ENCODE assay signal across 9 mouse cellular contexts in the genomic region with DNA sequence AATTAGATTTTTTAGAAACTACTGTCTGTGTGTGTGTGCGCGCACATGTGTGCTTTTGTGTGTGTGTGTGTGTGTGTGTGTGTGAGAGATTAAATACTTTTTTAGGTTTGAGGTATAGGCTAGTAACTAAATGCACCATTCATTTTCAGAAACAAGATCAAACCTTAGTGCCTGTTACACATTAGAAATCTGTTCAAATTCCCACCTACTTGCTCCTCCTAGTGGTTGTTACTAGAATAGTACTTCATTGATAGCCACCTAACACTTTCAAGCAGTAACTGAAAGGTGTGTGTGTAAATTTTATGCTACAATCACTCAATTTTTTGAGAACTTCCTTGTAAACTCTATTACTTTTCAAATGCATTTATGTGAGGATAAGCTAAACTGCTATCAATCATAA. TPM values are rescaled to one million over a fixed set of nuclear protein-coding genes. Genes with fewer than 3 reads are reported as not detected.
DNase-seq lines count a peak whose midpoint lies in the region; ATAC-seq and TF ChIP-seq lines count a peak whose summit lies in the region.
"Had no signal": no experiment of that assay in that cellular context is flagged by ENCODE, and none has a peak within 500 bp of the region (broad histone marks: within the 10 kb centered on the region; RNA-seq: fewer than 3 reads in every experiment).

No protein-coding gene starts in this region.

- H3K27me3 ChIP-seq in heart, adult 2 months (ENCODE audit: control insufficient read depth, insufficient read depth, low read length): no peaks in the 10 kb centered on the region
- no peaks in the 10 kb centered on the region for H3K27me3 ChIP-seq in hindbrain, embryonic 16.5 days (replicated peaks; ENCODE audit: control insufficient read depth, insufficient read depth, low read length)
- H3K27me3 ChIP-seq: liver, embryonic 13.5 days had no signal

- H3K4me2 ChIP-seq in hindbrain, embryonic 16.5 days (ENCODE audit: low read length): peak overlapping the region; percentile 19; the same call in 1 of the 2 replicates
- H3K4me2 ChIP-seq: liver, embryonic 13.5 days had no signal

- no peaks in the 10 kb centered on the region; the same call in 1 of the 2 replicates for H3K4me1 ChIP-seq in heart, adult 2 months (ENCODE audit: control insufficient read depth, insufficient read depth, low read length)
- H3K4me1 ChIP-seq in hindbrain, embryonic 16.5 days (ENCODE audit: control insufficient read depth, insufficient read depth, low read depth, low read length): peaks cover 4% of the 10 kb centered on the region; the same call in 1 of the 2 replicates

- DNase-seq in heart, adult 2 months: no peak
- DNase-seq in heart, postnatal 4 days: no peak
- DNase-seq in CD4-positive, CD25-positive, alpha-beta regulatory T cell, adult 2 months (ENCODE audit: low read depth, low spot score): peak; percentile 59
- DNase-seq in c-Kit-negative CD71-positive TER-119-positive erythroid progenitor cells, embryonic 14.5 days (ENCODE audit: low read depth, low spot score): peak; percentile 8
- peak; percentile 81 for DNase-seq in retina, embryonic 14.5 days (ENCODE audit: low spot score)
- DNase-seq in heart, adult 11 months: no peak
- DNase-seq in adrenal gland, postnatal 14 days: no peak
- DNase-seq: liver, embryonic 13.5 days had no signal

- H3K9ac ChIP-seq in heart, adult 2 months (ENCODE audit: low read depth, low read length): no peak overlapping the region
- H3K9ac ChIP-seq in hindbrain, embryonic 16.5 days (ENCODE audit: low read depth, low read length): no peak overlapping the region
- H3K9ac ChIP-seq: liver, embryonic 13.5 days had no signal

- H3K36me3 ChIP-seq in heart, adult 2 months (ENCODE audit: control insufficient read depth, insufficient read depth, low read length): peaks cover 4% of the 10 kb centered on the region; the same call in 1 of the 2 replicates
- no peaks in the 10 kb centered on the region for H3K36me3 ChIP-seq in hindbrain, embryonic 16.5 days (ENCODE audit: control insufficient read depth, insufficient read depth, low read length)

- intact Hi-C loops in heart, adult 2 months (cut with DNase I): loop anchor here (1.0 to 5.0 kb wide), 2 partner anchors 152 to 339 kb away; no protein-coding TSS in a partner anchor

- H3K9me3 ChIP-seq in hindbrain, embryonic 16.5 days (ENCODE audit: control insufficient read depth, low read length): no peaks in the 10 kb centered on the region
- H3K9me3 ChIP-seq: liver, embryonic 13.5 days had no signal

- peak; percentile 31; the same call in 1 of the 2 replicates for ATAC-seq in hindbrain, embryonic 16.5 days

- no peak overlapping the region for H3K27ac ChIP-seq in heart, adult 2 months
- no peak overlapping the region for H3K27ac ChIP-seq in hindbrain, embryonic 16.5 days (ENCODE audit: low read depth, low read length)
- H3K27ac ChIP-seq: liver, embryonic 13.5 days had no signal

- no peaks in the 10 kb centered on the region for H3K79me2 ChIP-seq in heart, adult 2 months (replicated peaks; ENCODE audit: control insufficient read depth, insufficient read depth, low read length)

- 96% methylated on average over 2 of the region's 2 CpGs for WGBS in heart, adult 2 months
- 94% methylated on average over 2 of the region's 2 CpGs for WGBS in hindbrain, embryonic 16.5 days

- TF ChIP-seq CTCF in heart, adult 2 months (IDR thresholded peaks at IDR 0.05): peak; percentile 80

- TF ChIP-seq EP300 in heart, adult 2 months (IDR thresholded peaks at IDR 0.05; ENCODE audit: insufficient read depth, low read depth, low read length): no peak

- no peak for TF ChIP-seq POLR2A in heart, adult 2 months (IDR thresholded peaks at IDR 0.05; ENCODE audit: insufficient read depth, low read depth, low read length)

- H3K4me3 ChIP-seq in heart, adult 2 months: no peak overlapping the region
- peak overlapping the region; percentile 35 for H3K4me3 ChIP-seq in hindbrain, embryonic 16.5 days (ENCODE audit: low read length)
- H3K4me3 ChIP-seq: liver, embryonic 13.5 days had no signal

RNA-seq across cellular contexts. Expression of a gene that starts 3.8 kb away (rescaled TPM):
- total RNA-seq in heart, adult 2 months (2021): 1 to 10 TPM; 1.8 to 3.1 TPM
- 0.98 and 2.0 TPM in 2 replicates for polyA plus RNA-seq in heart, adult 2 months (2012; rRNA removed)
- under 1 TPM; 0.09 to 0.10 TPM for total RNA-seq in heart, postnatal 4 days (2021)
- 7.2 and 7.7 TPM in 2 replicates for polyA plus RNA-seq in hindbrain, embryonic 16.5 days (2015; fragmentation: Nextera tagmentation; extraction: Ambion mirVana)
- 2.7 and 3.4 TPM in 2 replicates for total RNA-seq in adrenal gland, postnatal 14 days (2021)

RNA-seq across cellular contexts. Expression of a gene that starts 58.5 kb away (rescaled TPM):
- 10 to 100 TPM; 49.2 to 57.9 TPM for total RNA-seq in heart, adult 2 months (2021)
- 2.8 and 7.6 TPM in 2 replicates for polyA plus RNA-seq in heart, adult 2 months (2012; rRNA removed)
- 10 to 100 TPM; 47.5 to 53.8 TPM for total RNA-seq in heart, postnatal 4 days (2021)
- 7.7 and 12.2 TPM in 2 replicates for polyA plus RNA-seq in hindbrain, embryonic 16.5 days (2015; fragmentation: Nextera tagmentation; extraction: Ambion mirVana)
- total RNA-seq in adrenal gland, postnatal 14 days (2021): 85.7 and 90.8 TPM in 2 replicates

Comparison
In these comparisons a context has a peak if more than half of its experiments do, and no peak if none do; other contexts are left out.
1. DNase-seq: peak in CD4-positive, CD25-positive, alpha-beta regulatory T cell, adult 2 months (single experiment), c-Kit-negative CD71-positive TER-119-positive erythroid progenitor cells, embryonic 14.5 days (single experiment) and retina, embryonic 14.5 days (single experiment); none in heart, adult 2 months (0 of 2), heart, postnatal 4 days (single experiment), heart, adult 11 months (single experiment) and adrenal gland, postnatal 14 days (single experiment).